Mouse (Mus musculus) cerebellum, adult 2 months (tissue): Measurements from ENCODE around the gene AC109138.7.

Experiments used
- CTCF ChIP-seq: fragments of 200-500 bp; IDR thresholded peaks from 2 replicates; pipeline ENCODE4 v1.5.1; 2011; ENCODE audit warnings: low read depth, mild to moderate bottlenecking, control low read depth, low read length, moderate library complexity, borderline replicate concordance; ENCODE audit not compliant: insufficient read depth
- POLR2A ChIP-seq: fragments of 200-500 bp; IDR thresholded peaks from 2 replicates; pipeline ENCODE4 v1.6.1; 2011; ENCODE audit warnings: low read length, control low read depth, borderline replicate concordance; ENCODE audit not compliant: insufficient read depth

GRCm38 (mm10) chr19:4169378-4169784 is 44.8 kb upstream of the AC109138.7 start:
- TF ChIP-seq CTCF, result peak; percentile 73
- peak; percentile 91 for TF ChIP-seq POLR2A
